Mouse (Mus musculus) hindbrain, embryonic 15.5 days (tissue): ENCODE data around the gene Snrpb. TPM values are rescaled to one million over a fixed set of nuclear protein-coding genes. Genes with fewer than 3 reads are reported as not detected.

Experiments used
- ATAC-seq: fragments of 200-750 bp; cut with Nextera tagmentation; 2 replicates; pipeline ENCODE4 v1.8.0; 2017; ENCODE audit warnings: low read depth, moderate number of reproducible peaks, moderate TSS enrichment; ENCODE audit not compliant: low FRiP score
- H3K27ac ChIP-seq: fragments of 300-500 bp; sonication (generic); replicated peaks from 2 replicates; pipeline ENCODE4 v1.5.1; 2015; ENCODE audit warnings: mild to moderate bottlenecking, inconsistent platforms
- H3K27me3 ChIP-seq: fragments of 300-500 bp; sonication (generic); 2 replicates; pipeline ENCODE4 v1.6.1; 2015; ENCODE audit warnings: control low read depth, inconsistent platforms
- H3K36me3 ChIP-seq: fragments of 300-500 bp; sonication (generic); 2 replicates; pipeline ENCODE4 v1.6.1; 2015; ENCODE audit warnings: control low read depth, inconsistent platforms
- H3K4me1 ChIP-seq: fragments of 300-500 bp; sonication (generic); replicated peaks from 2 replicates; pipeline ENCODE4 v1.6.1; 2015; ENCODE audit warnings: control low read depth, inconsistent platforms
- H3K4me2 ChIP-seq: fragments of 300-500 bp; sonication (generic); 2 replicates; pipeline ENCODE4 v1.6.1; 2015; ENCODE audit warnings: moderate library complexity, mild to moderate bottlenecking, inconsistent platforms
- H3K4me3 ChIP-seq: fragments of 300-500 bp; sonication (generic); 2 replicates; pipeline ENCODE4 v1.5.1; 2015; ENCODE audit warnings: mild to moderate bottlenecking, inconsistent platforms
- H3K9ac ChIP-seq: fragments of 300-500 bp; sonication (generic); 2 replicates; pipeline ENCODE4 v1.6.1; 2015; ENCODE audit warnings: inconsistent platforms
- H3K9me3 ChIP-seq: fragments of 300-500 bp; sonication (generic); 2 replicates; pipeline ENCODE4 v1.6.1; 2016; ENCODE audit warnings: control low read depth, inconsistent platforms
- WGBS: fragments of 180-500 bp; shearing (Covaris S2); methylation state at CpG from one replicate; pipeline ENCODE4 v1.1.7; 2015; 5-methylcytosine and 5-hydroxymethylcytosine counted together
- polyA plus RNA-seq: library from polyadenylated mRNA; unstranded; fragments of >200 nt; fragmentation: Nextera tagmentation; extraction: Ambion mirVana; gene quantifications from 2 replicates; pipeline ENCODE4 v1.2.1, GENCODE M21; 2015

Snrpb gene
- polyA plus RNA-seq, 1 experiment from 2014 or later, result 326 TPM

GRCm38 (mm10) chr2:130126073-130126472 is 53.1 kb downstream of the Snrpb start:
- Histone ChIP-seq H3K4me2 (no peak overlapping the region), H3K36me3 (no peaks in the 10 kb centered on the region), H3K27ac (peak overlapping the region; percentile 58), H3K27me3 (no peaks in the 10 kb centered on the region), H3K9me3 (no peaks in the 10 kb centered on the region), H3K4me3 (no peak overlapping the region), H3K9ac (no peak overlapping the region), H3K4me1 (peaks cover 13% of the 10 kb centered on the region)
- WGBS, result 71% methylated on average over 1 of the region's 1 CpGs
- ATAC-seq, result no peak

GRCm38 (mm10) chr2:130125279-130126059 is 53.7 kb downstream of the Snrpb start:
- H3K27me3 ChIP-seq, result no peaks in the 10 kb centered on the region
- no peak overlapping the region for H3K9ac ChIP-seq
- peak; percentile 83 for ATAC-seq

More at GRCm38 (mm10) chr2:130125279-130126059, 53.7 kb downstream of the Snrpb start:
- H3K36me3 ChIP-seq, result no peaks in the 10 kb centered on the region
- no peak overlapping the region for H3K4me2 ChIP-seq
- peak overlapping the region; percentile 58 for H3K27ac ChIP-seq
- H3K9me3 ChIP-seq, result no peaks in the 10 kb centered on the region
- H3K4me1 ChIP-seq, result peaks cover 13% of the 10 kb centered on the region
- WGBS, result 49% methylated on average over 6 of the region's 6 CpGs
- no peak overlapping the region for H3K4me3 ChIP-seq

Other genes starting within 250 kb of the Snrpb start
- gene Tgm3, start 167.1 kb downstream of the Snrpb start, polyA plus RNA-seq, result 0.09 TPM in 1 of 2 replicates, not detected in the other
- gene Tgm6, start 67.0 kb downstream of the Snrpb start, polyA plus RNA-seq, result 0.59 TPM in 1 of 2 replicates, not detected in the other
- not detected in 2 replicates for gene Tmc2, start 15.8 kb upstream of the Snrpb start, polyA plus RNA-seq
- gene Nop56, start 95.0 kb upstream of the Snrpb start, polyA plus RNA-seq, result 225 and 240 TPM in 2 replicates
- gene Idh3b, start 105.1 kb upstream of the Snrpb start, polyA plus RNA-seq, result 183 and 194 TPM in 2 replicates
- 7.0 and 7.5 TPM in 2 replicates for gene Ebf4, start 115.8 kb upstream of the Snrpb start, polyA plus RNA-seq
- gene Cpxm1, start 218.2 kb upstream of the Snrpb start, polyA plus RNA-seq, result 29.0 and 32.6 TPM in 2 replicates
- gene Gm28372, start 225.8 kb upstream of the Snrpb start, polyA plus RNA-seq, result 0.12 and 0.26 TPM in 2 replicates
- gene 1700020A23Rik, start 225.9 kb upstream of the Snrpb start, polyA plus RNA-seq, result 0.38 and 0.97 TPM in 2 replicates
- 0.36 TPM in 1 of 2 replicates, not detected in the other for gene Tmem239, start 227.1 kb upstream of the Snrpb start, polyA plus RNA-seq
- 102 and 105 TPM in 2 replicates for gene Vps16, start 244.9 kb upstream of the Snrpb start, polyA plus RNA-seq
- gene Pced1a, start 245.3 kb upstream of the Snrpb start, polyA plus RNA-seq, result 12.5 and 13.2 TPM in 2 replicates